Mouse (Mus musculus) ES-Bruce4 (cell line): ENCODE results near the gene Oser1. TPM values are rescaled to one million over a fixed set of nuclear protein-coding genes. Genes with fewer than 3 reads are reported as not detected.

Source experiments
- H3K27ac ChIP-seq: 2 replicates; pipeline ENCODE4 v1.5.1; 2012; ENCODE audit warnings: low read length, inconsistent platforms; ENCODE audit not compliant: insufficient read depth
- H3K27me3 ChIP-seq: 2 replicates; pipeline ENCODE4 v1.6.1; 2012; ENCODE audit warnings: mild to moderate bottlenecking, low read length, inconsistent platforms; ENCODE audit not compliant: control insufficient read depth, poor library complexity, insufficient read depth, severe bottlenecking
- H3K36me3 ChIP-seq: 2 replicates; pipeline ENCODE4 v1.6.1; 2012; ENCODE audit warnings: inconsistent platforms, mild to moderate bottlenecking, low read length, moderate library complexity; ENCODE audit not compliant: control insufficient read depth, poor library complexity, insufficient read depth, severe bottlenecking
- H3K4me1 ChIP-seq: one replicate; pipeline ENCODE4 v1.8.1; 2011; ENCODE audit warnings: low read length; ENCODE audit not compliant: control insufficient read depth, insufficient read depth
- H3K4me3 ChIP-seq: 2 replicates; pipeline ENCODE4 v1.5.1; 2011; ENCODE audit warnings: low read depth, mild to moderate bottlenecking, low read length
- H3K9ac ChIP-seq: 2 replicates; pipeline ENCODE4 v1.6.1; 2012; ENCODE audit warnings: low read depth, mild to moderate bottlenecking, inconsistent platforms; ENCODE audit not compliant: poor library complexity, severe bottlenecking
- H3K9me3 ChIP-seq: replicated peaks from 2 replicates; pipeline ENCODE4 v1.6.1; 2012; ENCODE audit warnings: mild to moderate bottlenecking, low read length, inconsistent platforms; ENCODE audit not compliant: control insufficient read depth, poor library complexity, insufficient read depth, severe bottlenecking
- CTCF ChIP-seq: IDR thresholded peaks from one replicate; pipeline ENCODE4 v1.8.1; 2011; ENCODE audit warnings: low read depth, low read length
- EP300 ChIP-seq: IDR thresholded peaks from 2 replicates; pipeline ENCODE4 v1.6.1; 2011; ENCODE audit warnings: low read depth, low read length; ENCODE audit not compliant: insufficient read depth
- POLR2A ChIP-seq: IDR thresholded peaks from one replicate; pipeline ENCODE4 v1.8.1; 2011; ENCODE audit warnings: low read length; ENCODE audit not compliant: insufficient read depth
- polyA plus RNA-seq: library from polyadenylated mRNA; stranded (reverse); fragments of >200 nt; gene quantifications from 2 replicates; pipeline ENCODE4 v1.2.4, GENCODE M21; 2011; ENCODE audit warnings: low read depth; ENCODE audit not compliant: missing spikeins, insufficient read depth, insufficient read length

Gene Oser1
- polyA plus RNA-seq, 1 experiment: 48.3 TPM

DNA sequence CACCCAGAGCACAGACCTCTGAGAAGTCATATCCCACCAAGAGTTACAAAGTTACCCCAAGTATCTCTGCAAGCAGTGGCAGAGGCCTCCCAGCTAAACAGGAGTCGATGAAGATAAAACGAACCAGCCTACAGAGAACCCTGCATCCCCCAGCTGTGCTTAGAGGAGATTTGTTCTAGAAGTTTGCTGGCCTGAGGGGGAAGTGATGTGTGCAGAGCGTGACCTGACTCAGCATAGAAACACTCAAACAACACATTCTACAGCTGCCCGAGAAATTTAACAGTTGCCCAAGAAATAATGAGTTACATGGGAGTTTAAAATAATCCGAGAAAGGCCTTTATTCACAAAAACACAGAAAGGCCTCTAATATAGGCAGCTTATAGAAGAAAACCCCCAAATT, 65.8 kb downstream of the Oser1 start:
- Histone ChIP-seq H3K9ac (no peak overlapping the region), H3K9me3 (no peaks in the 10 kb centered on the region), H3K27me3 (no peaks in the 10 kb centered on the region), H3K4me3 (no peak overlapping the region), H3K4me1 (no peaks in the 10 kb centered on the region), H3K36me3 (no peaks in the 10 kb centered on the region), H3K27ac (no peak overlapping the region)
- no peak for TF ChIP-seq CTCF
- TF ChIP-seq POLR2A: no peak
- no peak for TF ChIP-seq EP300

DNA sequence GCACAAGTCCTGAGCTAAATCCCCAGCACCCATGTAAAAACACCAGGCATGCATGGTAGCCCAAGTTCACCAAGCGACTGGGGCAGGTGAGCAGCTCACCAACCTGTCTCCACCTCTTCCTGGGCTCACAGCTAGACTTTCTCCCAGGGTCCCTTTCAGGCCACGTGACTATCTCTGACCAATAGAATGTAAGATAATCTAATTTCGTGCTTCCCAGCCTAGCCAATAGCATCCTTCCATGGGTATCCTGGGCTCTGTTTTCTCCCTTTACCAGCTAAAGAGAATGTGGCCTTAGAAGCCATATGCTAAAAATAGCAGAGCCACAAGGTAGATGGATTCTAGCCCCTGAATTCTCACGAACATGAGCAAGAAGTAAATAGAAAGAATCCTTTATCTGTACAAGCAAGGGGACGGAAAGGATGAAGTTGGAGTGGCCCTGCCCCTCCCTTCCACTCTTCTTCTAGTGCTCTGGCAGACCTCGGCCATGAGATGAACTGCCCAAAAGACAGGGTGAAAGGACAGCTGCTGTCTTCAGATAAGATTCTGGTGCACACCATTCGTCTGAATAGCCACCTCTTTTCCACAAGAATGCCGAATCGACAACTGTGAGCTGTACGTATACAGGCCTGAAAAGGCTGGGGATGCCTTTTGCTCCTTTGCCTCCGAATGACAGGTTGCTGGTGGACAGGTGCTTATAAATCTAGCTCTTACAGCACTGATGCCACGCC, 68.2 kb downstream of the Oser1 start:
- H3K36me3 ChIP-seq: no peaks in the 10 kb centered on the region
- H3K27me3 ChIP-seq: no peaks in the 10 kb centered on the region
- no peak overlapping the region for H3K9ac ChIP-seq
- H3K27ac ChIP-seq: no peak overlapping the region
- no peak overlapping the region for H3K4me3 ChIP-seq
- H3K9me3 ChIP-seq: no peaks in the 10 kb centered on the region
- TF ChIP-seq CTCF (no peak), POLR2A (no peak), EP300 (no peak)
- no peaks in the 10 kb centered on the region for H3K4me1 ChIP-seq

Other genes starting within 250 kb of the Oser1 start
- 0.28 and 0.56 TPM in 2 replicates for gene Tox2, start 221.6 kb downstream of the Oser1 start, polyA plus RNA-seq
- gene Jph2, start 26.7 kb downstream of the Oser1 start, polyA plus RNA-seq: 5.8 and 6.6 TPM in 2 replicates
- gene Gdap1l1, start 13.8 kb upstream of the Oser1 start, polyA plus RNA-seq: 2.4 and 2.7 TPM in 2 replicates
- 4.4 and 4.9 TPM in 2 replicates for gene Fitm2, start 47.9 kb upstream of the Oser1 start, polyA plus RNA-seq
- gene R3hdml, start 67.6 kb upstream of the Oser1 start, polyA plus RNA-seq: not detected in 2 replicates
- gene Hnf4a, start 82.1 kb upstream of the Oser1 start, polyA plus RNA-seq: not detected in 2 replicates
- 9.4 and 11.9 TPM in 2 replicates for gene Ttpal, start 177.6 kb upstream of the Oser1 start, polyA plus RNA-seq
- 130 and 146 TPM in 2 replicates for gene Serinc3, start 220.4 kb upstream of the Oser1 start, polyA plus RNA-seq
- gene Pkig, start 233.7 kb upstream of the Oser1 start, polyA plus RNA-seq: 20.2 TPM in 2 replicates